Mouse (Mus musculus) T-helper 17 cell (primary cell): Measurements from ENCODE around the gene Galnt4.

Experiments used
- in situ Hi-C, 2 experiments: fragments of 300-600 bp; cut with MboI, MseI; formaldehyde crosslinking; loops; 1 replicate in 1 of 2; 2 replicates in 1 of 2; pipeline ENCODE4 v1.15.1; 2025; ENCODE audit warnings: high pct_unique_total_duplicates in 2 of 2

Galnt4 gene

DNA sequence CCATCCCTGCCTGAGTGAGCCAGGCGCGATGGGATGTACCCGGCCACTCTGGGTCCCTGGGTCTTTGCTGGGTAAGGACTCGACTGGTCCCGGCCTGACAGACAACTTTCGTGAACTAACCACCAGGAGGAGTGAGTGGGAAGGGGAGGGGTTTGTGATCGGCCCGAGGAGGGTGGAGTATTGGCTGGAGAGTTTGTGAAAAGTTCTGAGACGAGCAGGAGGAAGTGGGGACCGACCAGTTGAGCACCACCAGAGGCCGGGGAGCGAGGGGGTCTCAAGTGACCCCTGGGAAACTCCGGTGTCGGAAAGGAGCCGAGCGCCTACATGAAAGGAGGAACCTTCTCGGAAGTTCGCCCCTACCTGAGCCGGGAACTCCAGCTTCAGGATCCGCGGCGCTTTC, at the start of gene Galnt4:
Gene Galnt4 (plus strand): TSS at position 196 of the 400 bp plus-strand sequence.
- in situ Hi-C loops = no loop called here

DNA sequence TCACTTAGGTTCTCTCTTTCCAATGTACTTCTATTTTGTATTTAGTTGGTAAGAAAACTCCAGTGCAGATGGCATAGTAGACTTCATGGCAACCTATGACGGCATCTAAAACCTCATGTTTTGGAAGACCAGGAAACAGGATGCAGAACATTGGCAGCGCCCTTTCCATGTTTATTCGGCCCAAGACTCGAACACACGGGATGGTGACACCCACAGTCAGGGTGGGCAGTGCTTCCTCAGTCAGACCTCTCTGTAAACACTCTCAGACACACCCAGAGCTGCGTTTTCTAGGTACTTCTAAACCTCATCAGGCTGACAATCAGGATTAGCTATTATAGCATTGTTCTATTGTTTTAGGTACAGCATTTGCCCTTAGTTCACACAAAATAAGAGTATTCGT, 47.4 kb upstream of the Galnt4 start:
- in situ Hi-C loops = no loop called here

- in situ Hi-C loops = no loop called here
Measured at GRCm38 (mm10) chr10:99061418-99061817, 46.5 kb upstream of the Galnt4 start.

DNA sequence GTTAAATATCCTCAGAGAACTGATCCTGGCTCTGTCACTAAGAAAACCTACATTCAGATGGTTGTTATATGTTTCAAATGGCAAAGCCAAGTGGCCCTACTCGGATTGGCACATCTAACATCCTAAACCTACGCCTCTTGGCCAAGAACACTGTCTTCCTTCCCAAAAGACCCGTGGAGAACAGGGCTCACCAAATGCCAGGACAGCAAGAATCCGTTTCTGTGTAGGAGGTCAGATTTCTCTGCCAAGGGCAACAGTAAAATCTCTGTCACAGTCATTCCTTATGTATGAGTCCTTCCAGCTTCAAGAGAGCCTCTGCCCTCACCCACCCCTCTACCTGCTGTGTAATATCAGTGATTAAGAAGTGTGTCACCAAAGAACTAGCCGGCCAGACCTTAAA, 45.4 kb upstream of the Galnt4 start:
- in situ Hi-C loops = no loop called here

DNA sequence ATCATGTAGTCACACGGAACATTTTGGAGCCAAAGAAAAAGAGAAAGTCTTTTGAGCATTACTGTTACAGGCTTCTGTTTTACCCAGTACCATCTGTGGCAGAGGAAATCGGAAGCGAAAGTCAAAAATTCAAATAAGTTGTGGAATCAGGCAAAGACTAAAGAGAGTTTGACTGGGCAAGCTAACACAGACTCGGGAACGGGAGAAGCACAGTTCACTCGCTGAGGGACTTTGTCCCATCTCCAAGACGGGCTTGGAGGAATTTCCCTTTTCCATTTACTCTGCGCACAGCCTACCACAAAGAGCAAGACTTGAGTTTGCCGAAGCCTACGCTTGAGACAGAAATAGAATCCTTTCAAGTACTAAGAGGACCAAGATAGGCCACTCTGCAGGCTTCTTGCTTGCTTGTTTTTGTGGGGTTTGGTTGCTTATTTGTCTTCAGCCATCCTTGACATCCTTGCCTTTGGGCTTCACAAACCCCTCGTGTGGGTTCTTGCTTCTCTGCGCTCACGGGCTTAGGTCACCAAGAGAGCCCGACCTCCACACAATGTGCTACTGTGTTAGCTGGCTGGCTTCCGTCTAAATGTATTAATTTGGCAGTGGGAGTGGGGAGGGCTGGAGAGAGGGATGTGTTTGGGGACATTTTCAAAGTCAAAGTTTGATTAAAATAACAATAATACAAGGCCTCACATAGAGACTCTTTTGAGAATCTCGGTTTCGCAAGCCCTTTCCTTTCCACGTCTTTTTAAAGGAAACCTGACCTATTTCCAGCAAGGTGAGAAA, 31.7 kb upstream of the Galnt4 start:
- in situ Hi-C loops = loop anchor here (25.0 kb wide), 2 partner anchors 1339 to 1364 kb away; partner anchors contain the start of gene C030005K15Rik (in 1 of the 2)

- in situ Hi-C loops = loop anchor here (25.0 kb wide), 2 partner anchors 1341 to 1366 kb away; partner anchors contain the start of gene C030005K15Rik (in 1 of the 2)
Measured at GRCm38 (mm10) chr10:99078621-99079020, 29.3 kb upstream of the Galnt4 start.

- in situ Hi-C loops = loop anchor here (5.0 to 25.0 kb wide), 3 partner anchors 589 to 1369 kb away; partner anchors contain the start of gene C030005K15Rik (in 1 of the 2)
Measured at GRCm38 (mm10) chr10:99081569-99081990, 26.4 kb upstream of the Galnt4 start.

- in situ Hi-C loops = loop anchor here (5.0 to 25.0 kb wide), 3 partner anchors 591 to 1371 kb away; partner anchors contain the start of gene C030005K15Rik (in 1 of the 2)
Measured at GRCm38 (mm10) chr10:99083431-99084003, 24.4 kb upstream of the Galnt4 start.

GRCm38 (mm10) chr10:99084397-99085239, 23.3 kb upstream of the Galnt4 start:
- in situ Hi-C loops = loop anchor here (5.0 to 25.0 kb wide), 3 partner anchors 592 to 1372 kb away; partner anchors contain the start of gene C030005K15Rik (in 1 of the 2)

DNA sequence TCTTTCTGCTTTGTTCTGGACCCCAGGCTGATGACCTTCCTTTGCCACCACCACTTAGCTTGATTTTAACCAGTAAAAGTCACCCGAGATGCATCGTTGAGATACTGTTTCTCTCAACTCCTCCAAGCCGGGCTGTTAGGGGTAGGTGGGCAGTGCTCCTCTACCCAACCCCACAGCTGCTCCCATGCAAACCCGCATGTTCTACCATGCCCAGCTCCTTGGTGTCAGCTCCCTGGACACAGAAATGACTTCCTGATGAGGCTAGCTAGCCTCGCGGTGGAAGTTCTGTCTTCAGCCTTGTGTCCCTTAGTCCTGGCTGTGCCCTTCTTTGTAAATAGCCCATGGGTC, 22.7 kb upstream of the Galnt4 start:
- in situ Hi-C loops = loop anchor here (25.0 kb wide), 2 partner anchors 1348 to 1373 kb away; partner anchors contain the start of gene C030005K15Rik (in 1 of the 2)

DNA sequence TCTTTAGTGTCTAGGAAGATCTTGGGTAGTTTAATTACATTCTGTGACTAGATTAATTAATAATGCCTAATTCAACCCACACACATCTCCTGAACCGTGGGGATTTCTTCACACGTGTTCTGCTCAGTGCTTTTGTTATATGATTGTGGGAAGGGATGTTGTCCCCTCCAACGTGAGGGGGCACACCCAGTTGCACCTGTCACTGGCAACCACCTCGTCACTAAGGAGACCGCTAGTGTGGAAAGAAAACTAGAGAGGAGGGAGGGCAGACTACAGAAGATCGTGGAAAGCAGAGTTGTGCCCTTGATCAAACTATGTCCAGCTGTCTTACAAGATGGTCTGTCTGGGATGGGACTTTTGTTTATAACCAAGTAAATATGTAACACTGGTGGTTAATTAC, 21.9 kb upstream of the Galnt4 start:
- in situ Hi-C loops = loop anchor here (25.0 kb wide), 2 partner anchors 1349 to 1374 kb away; partner anchors contain the start of gene C030005K15Rik (in 1 of the 2)

DNA sequence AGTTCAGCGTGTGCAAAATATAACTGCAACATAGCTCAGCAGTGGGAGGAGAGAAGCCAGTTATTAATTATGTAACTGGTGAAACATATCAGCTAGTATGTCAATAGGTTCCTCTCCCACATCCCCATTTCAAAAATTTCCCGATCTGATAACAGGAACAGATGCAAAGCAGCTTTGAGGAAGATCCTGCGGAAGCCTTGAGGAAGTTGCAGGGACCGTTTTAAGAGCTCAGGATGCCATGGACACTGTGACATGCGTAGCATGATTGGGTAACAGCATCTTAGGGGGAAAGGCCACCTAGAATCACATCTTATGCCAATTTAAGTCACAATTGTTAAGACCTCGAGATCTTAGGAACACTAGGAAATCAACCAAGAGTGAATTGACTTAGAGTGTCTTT, 18.1 kb upstream of the Galnt4 start:
- in situ Hi-C loops = loop anchor here (5.0 to 25.0 kb wide), 3 partner anchors 598 to 1378 kb away; partner anchors contain the start of gene C030005K15Rik (in 1 of the 2)

DNA sequence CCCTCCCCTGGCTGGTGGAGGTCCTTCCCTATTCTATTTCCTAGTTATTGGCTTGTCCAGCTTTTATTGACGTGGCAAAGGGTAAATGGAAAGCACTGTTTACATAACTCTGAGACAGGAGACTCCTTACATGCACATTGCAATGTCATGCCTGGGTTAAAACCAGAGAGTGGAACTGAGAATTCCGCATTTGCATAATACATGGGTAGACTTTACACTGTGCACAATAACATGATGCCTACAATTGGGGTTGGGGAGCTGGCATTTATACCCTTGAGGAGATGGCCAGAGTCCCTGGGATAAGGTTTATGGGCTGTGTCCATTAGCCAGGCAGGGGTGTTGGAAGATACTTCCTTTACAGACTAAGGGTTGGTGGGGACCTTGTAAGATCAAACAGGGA, 14.6 kb upstream of the Galnt4 start:
- in situ Hi-C loops = loop anchor here (5.0 to 25.0 kb wide), 3 partner anchors 601 to 1381 kb away; partner anchors contain the start of gene C030005K15Rik (in 1 of the 2)

GRCm38 (mm10) chr10:99095114-99095513, 12.8 kb upstream of the Galnt4 start:
- in situ Hi-C loops = loop anchor here (5.0 to 25.0 kb wide), 3 partner anchors 57 to 1383 kb away; partner anchors contain the start of gene C030005K15Rik (in 1 of the 2)

- in situ Hi-C loops = loop anchor here (5.0 to 25.0 kb wide), 3 partner anchors 55 to 1385 kb away; partner anchors contain the start of gene C030005K15Rik (in 1 of the 2)
Measured at GRCm38 (mm10) chr10:99097374-99097773, 10.6 kb upstream of the Galnt4 start.

DNA sequence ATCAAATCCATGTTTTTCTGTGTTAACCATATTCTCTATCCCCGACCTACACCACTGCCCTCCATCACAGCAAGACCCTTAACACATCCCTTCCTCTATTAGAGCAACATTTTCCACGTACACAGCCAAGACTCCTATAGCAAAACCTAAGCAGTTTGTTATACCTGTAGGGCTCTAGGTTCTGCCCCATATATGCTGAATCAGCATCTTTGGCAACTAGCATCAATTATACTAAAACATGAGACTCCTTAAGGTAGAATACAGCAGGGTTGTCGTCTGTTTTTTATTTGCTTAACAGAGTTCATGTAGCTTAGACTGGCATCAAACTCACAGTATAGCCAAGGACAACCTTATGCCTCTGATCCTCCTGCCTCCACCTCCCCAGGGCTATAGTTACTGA, 2.4 kb upstream of the Galnt4 start:
- in situ Hi-C loops = no loop called here

GRCm38 (mm10) chr10:99106311-99106702, 1.7 kb upstream of the Galnt4 start:
- in situ Hi-C loops = no loop called here

- in situ Hi-C loops = no loop called here
Measured at GRCm38 (mm10) chr10:99106703-99107631, 992 bp upstream of the Galnt4 start, which contains the start of gene Poc1b. Gene Poc1b, plus strand, starts transcription at chr10:99107036.

DNA sequence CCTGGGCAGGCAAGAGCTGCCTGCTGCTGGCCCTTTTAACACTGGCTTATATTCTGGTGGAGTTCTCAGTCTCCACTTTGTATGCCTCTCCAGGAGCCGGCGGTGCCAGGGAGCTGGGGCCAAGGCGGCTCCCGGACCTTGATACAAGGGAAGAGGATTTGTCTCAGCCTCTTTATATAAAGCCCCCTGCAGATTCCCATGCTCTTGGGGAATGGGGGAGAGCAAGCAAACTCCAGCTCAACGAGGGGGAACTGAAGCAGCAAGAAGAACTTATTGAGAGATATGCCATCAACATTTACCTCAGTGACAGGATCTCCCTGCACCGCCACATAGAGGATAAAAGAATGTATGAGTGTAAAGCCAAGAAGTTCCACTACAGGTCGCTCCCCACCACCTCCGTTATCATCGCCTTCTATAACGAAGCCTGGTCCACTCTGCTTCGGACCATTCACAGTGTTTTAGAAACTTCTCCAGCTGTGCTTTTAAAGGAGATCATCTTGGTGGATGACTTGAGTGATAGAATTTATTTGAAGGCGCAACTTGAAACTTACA, 548 bp downstream of the Galnt4 start:
- in situ Hi-C loops = no loop called here

- in situ Hi-C loops = no loop called here
Measured at GRCm38 (mm10) chr10:99113533-99113932, 5.6 kb downstream of the Galnt4 start.
